Mouse (Mus musculus) neural tube, embryonic 12.5 days (tissue): ENCODE data around the gene Fam25c. TPM values are rescaled to one million over a fixed set of nuclear protein-coding genes. Genes with fewer than 3 reads are reported as not detected.
"Not testable (repeated sequence)": the region's sequence is repeated elsewhere in the genome, so short reads cannot be mapped to it uniquely, and the experiment has no call there.

Experiments
- ATAC-seq: fragments of 200-750 bp; cut with Nextera tagmentation; 2 replicates; pipeline ENCODE4 v1.8.0; 2017; ENCODE audit warnings: low read depth, mild to moderate bottlenecking, moderate TSS enrichment, moderate library complexity; ENCODE audit not compliant: low FRiP score
- H3K27ac ChIP-seq: fragments of 300-500 bp; sonication (generic); 2 replicates; pipeline ENCODE4 v1.5.1; 2016
- H3K27me3 ChIP-seq: fragments of 300-500 bp; sonication (generic); replicated peaks from 2 replicates; pipeline ENCODE4 v1.6.1; 2016; ENCODE audit warnings: mild to moderate bottlenecking
- H3K36me3 ChIP-seq: fragments of 300-500 bp; sonication (generic); 2 replicates; pipeline ENCODE4 v1.6.1; 2016; ENCODE audit warnings: mild to moderate bottlenecking
- H3K4me1 ChIP-seq: fragments of 300-500 bp; sonication (generic); 2 replicates; pipeline ENCODE4 v1.6.1; 2016
- H3K4me2 ChIP-seq: fragments of 300-500 bp; sonication (generic); replicated peaks from 2 replicates; pipeline ENCODE4 v1.6.1; 2016; ENCODE audit warnings: mild to moderate bottlenecking
- H3K4me3 ChIP-seq: fragments of 300-500 bp; sonication (generic); 2 replicates; pipeline ENCODE4 v1.5.1; 2016
- H3K9ac ChIP-seq: fragments of 300-500 bp; sonication (generic); 2 replicates; pipeline ENCODE4 v1.6.1; 2016; ENCODE audit warnings: mild to moderate bottlenecking
- H3K9me3 ChIP-seq: fragments of 300-500 bp; sonication (generic); 2 replicates; pipeline ENCODE4 v1.6.1; 2016; ENCODE audit warnings: mild to moderate bottlenecking
- WGBS: fragments of 180-500 bp; shearing (Covaris S2); methylation state at CpG from one replicate; pipeline ENCODE4 v1.1.7; 2016; 5-methylcytosine and 5-hydroxymethylcytosine counted together
- polyA plus RNA-seq: library from polyadenylated mRNA; unstranded; fragments of >200 nt; fragmentation: Nextera tagmentation; extraction: Ambion mirVana; gene quantifications from 2 replicates; pipeline ENCODE4 v1.2.1, GENCODE M21; 2016

Gene Fam25c
- polyA plus RNA-seq, 1 experiment from 2014 or later = not detected

DNA sequence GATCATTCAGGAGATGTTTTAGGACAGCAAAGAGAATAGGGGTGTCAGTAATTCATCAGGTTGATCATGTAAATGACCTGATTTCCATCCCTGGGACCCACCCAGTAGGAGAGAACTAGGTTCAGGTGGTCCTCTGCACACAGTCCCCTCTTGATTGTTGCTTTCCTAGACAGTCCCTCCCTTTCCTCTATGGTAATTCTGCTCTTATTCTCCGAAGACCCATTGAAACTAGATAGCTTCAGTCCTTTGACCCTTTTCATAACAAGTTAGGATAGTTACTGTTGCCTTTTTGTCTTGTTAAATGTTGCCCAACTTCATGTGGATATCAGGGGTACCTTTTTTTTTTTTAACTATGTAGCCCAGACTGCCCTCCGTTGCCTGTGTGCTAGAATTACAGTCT, 38.9 kb downstream of the Fam25c start:
- 94% methylated on average over 2 of the region's 2 CpGs for WGBS
- no peaks in the 10 kb centered on the region for H3K27me3 ChIP-seq
- H3K4me1 ChIP-seq = peaks cover 16% of the 10 kb centered on the region
- H3K27ac ChIP-seq = no peak overlapping the region
- no peak for ATAC-seq
- no peaks in the 10 kb centered on the region for H3K9me3 ChIP-seq
- H3K4me2 ChIP-seq = no peak overlapping the region
- H3K36me3 ChIP-seq = peaks cover 14% of the 10 kb centered on the region
- H3K9ac ChIP-seq = no peak overlapping the region
- no peak overlapping the region for H3K4me3 ChIP-seq

DNA sequence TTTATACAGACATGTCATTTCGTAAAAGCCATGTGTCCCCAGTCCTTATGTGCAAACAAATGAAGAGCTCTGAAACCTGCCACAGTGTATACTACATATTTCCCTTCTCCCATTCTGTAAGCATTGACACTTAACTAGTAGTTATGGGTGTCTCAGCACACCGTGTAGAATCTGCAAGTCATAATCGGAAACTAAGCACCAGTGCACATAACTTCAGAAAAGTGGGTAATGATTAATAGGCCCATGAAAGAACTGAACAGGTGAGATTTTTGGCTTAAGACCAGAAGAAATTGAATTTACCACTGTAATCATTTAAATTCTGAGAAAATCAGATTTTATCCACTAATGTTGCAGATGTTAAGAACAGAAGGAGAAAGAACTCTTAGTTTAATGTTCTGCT, 40.4 kb downstream of the Fam25c start:
- Histone ChIP-seq H3K9ac (no peak overlapping the region), H3K9me3 (no peaks in the 10 kb centered on the region), H3K36me3 (peaks cover 2% of the 10 kb centered on the region; the same call in 1 of the 2 replicates), H3K27ac (no peak overlapping the region), H3K4me3 (no peak overlapping the region), H3K4me1 (peaks cover 16% of the 10 kb centered on the region), H3K27me3 (no peaks in the 10 kb centered on the region), H3K4me2 (no peak overlapping the region)
- no peak for ATAC-seq
- 94% methylated on average over 3 of the region's 3 CpGs for WGBS

DNA sequence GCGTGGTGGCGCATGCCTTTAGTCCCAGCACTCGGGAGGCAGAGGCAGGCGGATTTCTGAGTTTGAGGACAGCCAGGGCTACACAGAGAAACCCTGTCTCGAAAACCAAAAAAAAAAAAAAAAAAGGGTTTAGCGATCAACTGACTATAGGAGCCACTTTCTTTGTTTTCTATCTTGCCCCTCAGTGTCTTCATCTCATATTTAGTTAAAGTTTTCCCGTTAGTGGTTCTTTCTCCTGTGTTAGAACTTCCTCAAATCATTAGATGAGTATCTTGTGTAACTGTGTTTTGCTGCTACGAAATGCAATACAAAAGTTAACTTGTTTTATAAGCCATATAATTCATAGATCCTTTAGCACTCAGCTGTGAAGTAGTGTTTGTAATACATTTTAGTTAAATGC, 40.9 kb downstream of the Fam25c start:
- H3K27me3 ChIP-seq, H3K36me3 ChIP-seq, H3K4me2 ChIP-seq, ATAC-seq, H3K9ac ChIP-seq, H3K27ac ChIP-seq, H3K9me3 ChIP-seq, H3K4me3 ChIP-seq: not testable (repeated sequence)
- 91% methylated on average over 8 of the region's 8 CpGs for WGBS
- peaks cover 16% of the 10 kb centered on the region for H3K4me1 ChIP-seq

DNA sequence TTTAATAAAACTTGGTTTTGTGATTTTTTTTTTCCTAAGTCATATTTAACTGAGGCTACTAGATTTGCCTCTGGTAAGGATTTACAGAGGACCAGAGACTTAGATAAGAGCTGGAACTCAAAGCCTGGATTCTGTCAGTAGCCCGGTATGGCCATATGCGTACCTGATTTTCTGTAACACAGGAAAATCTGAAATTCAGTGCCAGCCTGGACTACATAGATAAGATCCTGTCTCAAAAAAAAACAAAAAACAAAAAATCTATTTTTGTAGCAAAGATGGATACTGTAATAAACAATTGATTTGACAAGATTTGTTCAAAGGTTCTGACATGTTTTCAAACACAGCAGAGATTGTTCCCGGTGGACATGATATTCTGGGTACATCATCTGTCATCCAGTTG, 41.6 kb downstream of the Fam25c start:
- Histone ChIP-seq H3K9ac (no peak overlapping the region), H3K27ac (no peak overlapping the region), H3K4me3 (no peak overlapping the region), H3K27me3 (no peaks in the 10 kb centered on the region), H3K4me2 (no peak overlapping the region; the same call in 1 of the 2 replicates), H3K4me1 (peaks cover 16% of the 10 kb centered on the region), H3K9me3 (no peaks in the 10 kb centered on the region), H3K36me3 (no peaks in the 10 kb centered on the region)
- ATAC-seq = no peak
- 92% methylated on average over 3 of the region's 3 CpGs for WGBS

DNA sequence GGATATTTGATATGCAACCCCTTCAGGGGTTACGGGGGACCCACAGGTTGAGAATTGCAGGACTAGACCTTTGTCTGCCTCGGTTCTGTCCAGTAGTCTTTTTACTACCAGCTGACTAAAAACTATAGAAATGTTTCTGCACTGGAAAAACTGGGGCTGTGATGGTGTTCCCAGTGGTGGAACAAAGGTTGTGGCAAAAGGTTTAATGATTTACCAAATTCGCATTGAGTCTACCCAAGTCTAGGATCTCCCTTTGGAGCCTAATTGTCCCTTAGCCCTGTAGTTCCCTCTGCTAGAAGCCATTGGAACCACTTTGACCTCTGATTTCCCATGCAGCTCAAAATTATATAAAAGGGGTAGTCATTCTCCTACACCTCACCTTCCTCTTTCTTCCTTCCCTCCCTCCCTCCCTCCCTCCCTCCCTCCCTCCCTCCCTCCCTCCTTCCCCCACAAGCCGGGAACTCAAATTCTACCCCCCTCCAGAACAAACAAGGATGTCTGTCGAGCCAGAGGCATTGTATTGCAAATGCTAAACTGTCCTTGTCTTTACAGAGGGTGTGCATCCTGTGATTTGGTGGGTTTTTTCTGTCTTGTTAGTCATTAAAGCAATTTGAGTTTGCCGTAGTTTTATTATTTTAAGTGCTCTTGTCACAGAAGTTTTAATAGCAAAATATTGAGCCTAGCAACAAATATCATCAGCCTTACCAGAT, 42.7 kb downstream of the Fam25c start:
- ATAC-seq = no peak
- no peaks in the 10 kb centered on the region for H3K9me3 ChIP-seq
- H3K9ac ChIP-seq = peak overlapping the region; percentile 27
- WGBS = 11% methylated on average over 5 of the region's 6 CpGs
- H3K27ac ChIP-seq = no peak overlapping the region
- H3K36me3 ChIP-seq = no peaks in the 10 kb centered on the region
- peaks cover 16% of the 10 kb centered on the region for H3K4me1 ChIP-seq
- H3K4me3 ChIP-seq = peak overlapping the region; percentile 94
- no peaks in the 10 kb centered on the region for H3K27me3 ChIP-seq
- peak overlapping the region; percentile 84 for H3K4me2 ChIP-seq

DNA sequence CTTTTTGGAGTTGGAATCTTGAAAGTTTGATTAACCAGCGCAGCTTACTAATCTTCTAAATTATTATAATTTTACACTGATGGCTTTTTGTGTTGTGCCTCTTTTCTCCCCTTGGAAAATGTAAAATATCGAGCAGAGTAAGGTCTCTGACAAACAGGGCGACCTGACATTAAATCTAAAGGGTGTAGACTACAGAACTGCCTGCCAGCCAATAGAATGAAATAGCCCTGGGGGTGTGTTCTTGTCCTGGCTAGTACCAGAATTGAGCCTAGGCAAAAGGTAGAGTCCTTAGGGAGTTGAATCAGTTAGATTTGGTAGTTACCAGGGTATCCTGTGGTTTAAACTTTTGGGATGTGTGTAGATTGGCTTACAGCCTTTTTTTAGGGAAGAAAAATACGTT, 43.5 kb downstream of the Fam25c start:
- ATAC-seq = no peak
- Histone ChIP-seq H3K27ac (no peak overlapping the region), H3K9ac (peak overlapping the region; percentile 94), H3K27me3 (no peaks in the 10 kb centered on the region), H3K36me3 (no peaks in the 10 kb centered on the region), H3K4me2 (peak overlapping the region; percentile 84), H3K4me1 (peaks cover 16% of the 10 kb centered on the region), H3K4me3 (peak overlapping the region; percentile 94), H3K9me3 (no peaks in the 10 kb centered on the region)
- WGBS = 2% methylated on average over 4 of the region's 4 CpGs

DNA sequence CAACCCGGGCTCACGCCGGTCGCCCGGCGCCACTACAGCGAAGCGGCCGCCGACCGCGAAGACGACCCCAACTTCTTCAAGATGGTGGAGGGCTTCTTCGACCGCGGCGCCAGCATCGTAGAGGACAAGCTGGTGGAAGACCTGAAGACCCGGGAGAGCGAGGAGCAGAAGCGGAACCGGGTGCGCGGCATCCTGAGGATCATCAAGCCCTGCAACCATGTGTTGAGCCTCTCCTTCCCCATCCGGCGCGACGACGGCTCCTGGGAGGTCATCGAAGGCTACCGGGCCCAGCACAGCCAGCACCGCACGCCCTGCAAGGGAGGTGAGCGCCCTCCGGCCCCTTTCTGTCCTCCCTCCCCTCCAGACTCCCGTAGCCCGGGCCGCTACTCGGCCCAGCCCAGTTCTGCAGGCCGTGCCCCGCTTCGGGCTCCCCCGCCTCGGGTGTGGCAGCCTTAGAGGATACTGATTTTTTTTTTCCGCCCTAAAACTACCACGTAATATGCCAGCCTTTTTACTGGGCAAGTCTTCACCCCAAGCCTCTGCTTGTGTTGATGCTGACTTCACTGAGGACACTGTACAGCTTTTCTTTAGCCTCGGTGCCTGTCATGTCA, 44.1 kb downstream of the Fam25c start:
- Histone ChIP-seq H3K4me1 (peaks cover 16% of the 10 kb centered on the region), H3K9ac (peak overlapping the region; percentile 94), H3K36me3 (no peaks in the 10 kb centered on the region), H3K9me3 (no peaks in the 10 kb centered on the region), H3K27ac (peak overlapping the region; percentile 96), H3K27me3 (no peaks in the 10 kb centered on the region), H3K4me3 (peak overlapping the region; percentile 94), H3K4me2 (peak overlapping the region; percentile 84)
- ATAC-seq = peak; percentile 39; the same call in 1 of the 2 replicates
- WGBS = under 1% methylated on average over 47 of the region's 47 CpGs

DNA sequence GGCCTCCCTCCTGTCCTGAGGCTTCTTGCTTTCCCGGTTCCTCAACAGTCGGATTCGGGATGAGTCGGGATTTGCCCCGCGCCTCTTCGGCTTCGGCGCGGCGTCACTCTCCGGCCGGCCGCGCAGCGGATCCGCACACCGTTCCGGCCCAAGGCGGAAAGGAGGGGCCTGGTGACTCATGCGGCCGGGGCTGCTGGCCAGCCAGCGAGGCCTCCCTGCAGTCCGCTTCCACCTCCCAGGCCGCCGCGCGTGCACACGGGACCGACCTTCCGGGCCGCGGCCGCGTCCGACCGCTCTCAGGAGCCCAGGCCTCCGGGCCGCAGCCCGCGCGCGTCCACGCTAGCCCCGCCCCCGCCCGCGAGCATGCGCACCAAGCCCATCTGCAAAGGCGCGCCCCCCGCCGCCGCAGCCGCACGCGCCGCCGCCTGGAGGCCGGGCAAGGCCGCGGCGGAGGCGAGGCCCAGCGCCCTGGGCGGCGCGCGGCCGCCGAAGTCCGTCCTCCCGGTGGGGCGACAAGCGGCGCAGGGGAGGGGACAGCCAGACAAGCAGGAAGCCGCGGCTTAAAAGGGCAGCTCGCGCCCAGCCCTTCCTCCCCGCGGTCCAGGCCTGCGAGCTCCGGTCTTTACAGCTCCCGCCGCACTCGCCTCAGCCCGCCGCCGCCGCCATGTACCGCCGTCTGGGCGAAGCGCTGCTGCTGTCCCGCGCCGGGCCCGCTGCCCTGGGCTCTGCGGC, 44.8 kb downstream of the Fam25c start, which contains the start of the genes Shld2 and Glud1:
TSS of gene Shld2 (minus strand) at position 260 of the 732 bp plus-strand sequence.
TSS of gene Glud1 (plus strand) at position 494 of the 732 bp plus-strand sequence.
- WGBS = under 1% methylated on average over 98 of the region's 100 CpGs
- Histone ChIP-seq H3K27ac (peak within 1 kb of the TSS; percentile 96), H3K27me3 (no peaks in the 10 kb centered on the region), H3K4me2 (peak within 1 kb of the TSS; percentile 84), H3K9me3 (no peaks in the 10 kb centered on the region), H3K36me3 (no peaks in the 10 kb centered on the region), H3K4me3 (peak within 1 kb of the TSS; percentile 94), H3K9ac (peak within 1 kb of the TSS; percentile 94), H3K4me1 (peaks cover 16% of the 10 kb centered on the region)
- peak; percentile 96 for ATAC-seq

GRCm38 (mm10) chr14:34309907-34310233, 45.4 kb downstream of the Fam25c start:
- WGBS = 12% methylated on average over 5 of the region's 5 CpGs

GRCm38 (mm10) chr14:34309266-34309665, 46.0 kb downstream of the Fam25c start:
- Histone ChIP-seq H3K27ac (no peak overlapping the region), H3K4me2 (no peak overlapping the region), H3K36me3 (no peaks in the 10 kb centered on the region), H3K4me3 (no peak overlapping the region), H3K9me3 (no peaks in the 10 kb centered on the region), H3K4me1 (peaks cover 16% of the 10 kb centered on the region), H3K27me3 (no peaks in the 10 kb centered on the region), H3K9ac (no peak overlapping the region)
- no peak for ATAC-seq
- WGBS = 95% methylated on average over 4 of the region's 4 CpGs

More at GRCm38 (mm10) chr14:34309907-34310233, 45.4 kb downstream of the Fam25c start:
- Histone ChIP-seq H3K9ac (peak overlapping the region; percentile 94), H3K27ac (peak overlapping the region; percentile 96), H3K9me3 (no peaks in the 10 kb centered on the region), H3K36me3 (no peaks in the 10 kb centered on the region), H3K4me3 (peak overlapping the region; percentile 94), H3K4me2 (peak overlapping the region; percentile 84), H3K27me3 (no peaks in the 10 kb centered on the region), H3K4me1 (peaks cover 16% of the 10 kb centered on the region)
- ATAC-seq = no peak

- Histone ChIP-seq H3K36me3 (no peaks in the 10 kb centered on the region), H3K9me3 (no peaks in the 10 kb centered on the region), H3K4me3 (no peak overlapping the region), H3K27ac (no peak overlapping the region), H3K4me1 (no peaks in the 10 kb centered on the region; the same call in 1 of the 2 replicates), H3K9ac (no peak overlapping the region), H3K4me2 (no peak overlapping the region), H3K27me3 (no peaks in the 10 kb centered on the region)
- WGBS = 20% methylated on average over 5 of the region's 5 CpGs
- no peak for ATAC-seq
Observed at GRCm38 (mm10) chr14:34303265-34303680, 52.0 kb downstream of the Fam25c start.

- ATAC-seq = no peak
- Histone ChIP-seq H3K4me1 (no peaks in the 10 kb centered on the region; the same call in 1 of the 2 replicates), H3K9ac (no peak overlapping the region), H3K9me3 (no peaks in the 10 kb centered on the region), H3K4me2 (no peak overlapping the region), H3K27me3 (no peaks in the 10 kb centered on the region), H3K4me3 (no peak overlapping the region), H3K36me3 (no peaks in the 10 kb centered on the region), H3K27ac (no peak overlapping the region)
- 77% methylated on average over 5 of the region's 5 CpGs for WGBS
Observed at GRCm38 (mm10) chr14:34302681-34303242, 52.5 kb downstream of the Fam25c start.
